Mouse (Mus musculus): ENCODE data around the gene Kcnmb3.

- TF ChIP-seq CTCF (IDR thresholded peaks at IDR 0.05), result no peak
- no peak for TF ChIP-seq EP300 (IDR thresholded peaks at IDR 0.05)
Measured at GRCm38 (mm10) chr3:32509496-32510374, 17.7 kb upstream of the Kcnmb3 start, which contains the start of gene Zfp639.
